In genomic region chr11:70201691-70202090, GRCm38 (mm10) we compare ENCODE assay signal across 8 mouse cellular contexts. TPM values are rescaled to one million over a fixed set of nuclear protein-coding genes. Genes with fewer than 3 reads are reported as not detected.
DNase-seq lines count a peak whose midpoint lies in the region; ATAC-seq and TF ChIP-seq lines count a peak whose summit lies in the region.

No protein-coding gene starts in this region.

- TF ChIP-seq POLR2A in bone marrow macrophage, adult 2 months (IDR thresholded peaks at IDR 0.05; ENCODE audit: borderline replicate concordance, low read depth, low read length): no peak

- peaks cover 36% of the 10 kb centered on the region for H3K4me1 ChIP-seq in bone marrow macrophage, adult 2 months (ENCODE audit: control insufficient read depth, insufficient read depth, low read length)
- no peaks in the 10 kb centered on the region for H3K4me1 ChIP-seq in embryonic facial prominence, embryonic 14.5 days (ENCODE audit: control insufficient read depth, insufficient read depth, low read length)
- 0 out of 2 replicates have a peak, but pooled peaks cover 2% of the 10 kb centered on the region for H3K4me1 ChIP-seq in hindbrain, postnatal 0 days (ENCODE audit: insufficient read depth, low read length)
- peaks cover 6% of the 10 kb centered on the region; the same call in 1 of the 2 replicates for H3K4me1 ChIP-seq in limb, embryonic 10.5 days

- H3K36me3 ChIP-seq in embryonic facial prominence, embryonic 14.5 days (ENCODE audit: control insufficient read depth, insufficient read depth, low read length): no peaks in the 10 kb centered on the region
- H3K36me3 ChIP-seq in hindbrain, postnatal 0 days (ENCODE audit: insufficient read depth, low read length): no peaks in the 10 kb centered on the region
- H3K36me3 ChIP-seq in limb, embryonic 10.5 days: no peaks in the 10 kb centered on the region

- DNase-seq in layer of hippocampus, adult 11-12 months (ENCODE audit: low spot score): peak; percentile 78
- DNase-seq in layer of hippocampus, adult 9-10 months (ENCODE audit: low spot score): no peak
- peak; percentile 88 for DNase-seq in embryonic facial prominence, embryonic 14.5 days (ENCODE audit: low spot score)
- peak; percentile 93 for DNase-seq in hindbrain, postnatal 0 days (ENCODE audit: low spot score)
- DNase-seq in limb, embryonic 10.5 days (ENCODE audit: low spot score): peak; percentile 88
- peak; percentile 69 for DNase-seq in ovary, postnatal 10 days (ENCODE audit: low spot score)
- peak; percentile 41 to 49 for DNase-seq in thymus, adult 18-20 months

- ATAC-seq in embryonic facial prominence, embryonic 14.5 days (ENCODE audit: low read depth): peak; percentile 76; the same call in 1 of the 2 replicates
- ATAC-seq in hindbrain, postnatal 0 days: no peak

- H3K9ac ChIP-seq in embryonic facial prominence, embryonic 14.5 days (ENCODE audit: low read depth, low read length): no peak overlapping the region
- H3K9ac ChIP-seq in hindbrain, postnatal 0 days (replicated peaks; ENCODE audit: low read length): no peak overlapping the region

- H3K9me3 ChIP-seq in embryonic facial prominence, embryonic 14.5 days (ENCODE audit: control insufficient read depth, low read length): no peaks in the 10 kb centered on the region
- H3K9me3 ChIP-seq in hindbrain, postnatal 0 days (ENCODE audit: low read length): no peaks in the 10 kb centered on the region
- no peaks in the 10 kb centered on the region for H3K9me3 ChIP-seq in limb, embryonic 10.5 days (replicated peaks)

- peak; percentile 93 for TF ChIP-seq CTCF in bone marrow macrophage, adult 2 months (IDR thresholded peaks at IDR 0.05; ENCODE audit: low read depth, low read length)
- peak; percentile 97 for TF ChIP-seq CTCF in hindbrain, postnatal 0 days (IDR thresholded peaks at IDR 0.05; ENCODE audit: low read depth)

- H3K4me3 ChIP-seq in bone marrow macrophage, adult 2 months (ENCODE audit: insufficient read depth, low read length): no peak overlapping the region
- H3K4me3 ChIP-seq in embryonic facial prominence, embryonic 14.5 days (ENCODE audit: low read depth, low read length): no peak overlapping the region
- H3K4me3 ChIP-seq in hindbrain, postnatal 0 days (ENCODE audit: low read length): no peak overlapping the region
- H3K4me3 ChIP-seq in limb, embryonic 10.5 days: no peak overlapping the region

- no peaks in the 10 kb centered on the region for H3K27me3 ChIP-seq in embryonic facial prominence, embryonic 14.5 days (replicated peaks; ENCODE audit: control insufficient read depth, insufficient read depth, low read length)
- H3K27me3 ChIP-seq in hindbrain, postnatal 0 days (ENCODE audit: insufficient read depth, low read length): no peaks in the 10 kb centered on the region
- H3K27me3 ChIP-seq in limb, embryonic 10.5 days (ENCODE audit: low read depth, poor library complexity, severe bottlenecking): 0 out of 2 replicates have a peak, but pooled peaks cover 3% of the 10 kb centered on the region

- H3K27ac ChIP-seq in bone marrow macrophage, adult 2 months (ENCODE audit: insufficient read depth, low read depth, low read length): no peak overlapping the region
- H3K27ac ChIP-seq in embryonic facial prominence, embryonic 14.5 days (replicated peaks; ENCODE audit: low read depth, low read length): no peak overlapping the region
- H3K27ac ChIP-seq in hindbrain, postnatal 0 days: no peak overlapping the region
- no peak overlapping the region for H3K27ac ChIP-seq in limb, embryonic 10.5 days

- H3K4me2 ChIP-seq in embryonic facial prominence, embryonic 14.5 days (ENCODE audit: low read depth, low read length): no peak overlapping the region
- H3K4me2 ChIP-seq in hindbrain, postnatal 0 days (ENCODE audit: low read depth, low read length): no peak overlapping the region

- 38% methylated on average over 5 of the region's 5 CpGs for WGBS in embryonic facial prominence, embryonic 14.5 days
- WGBS in hindbrain, postnatal 0 days: 39% methylated on average over 5 of the region's 5 CpGs
- 37% methylated on average over 5 of the region's 5 CpGs for WGBS in limb, embryonic 10.5 days

RNA-seq across cellular contexts. Expression of gene Slc16a11, which starts 10.9 kb away (rescaled TPM):
- polyA plus RNA-seq in bone marrow macrophage, adult 2 months (2012; ENCODE audit: insufficient read depth, insufficient read length, missing spikeins): not detected in 2 replicates
- 2.9 and 3.0 TPM in 2 replicates for polyA plus RNA-seq in embryonic facial prominence, embryonic 14.5 days (2014; fragmentation: Nextera tagmentation; extraction: Ambion mirVana)
- total RNA-seq in hindbrain, postnatal 0 days (2014; rRNA removed): 13.4 and 23.7 TPM in 2 replicates
- polyA plus RNA-seq in hindbrain, postnatal 0 days (2015; fragmentation: Nextera tagmentation; extraction: Ambion mirVana): 12.9 and 14.3 TPM in 2 replicates
- polyA plus RNA-seq in limb, embryonic 10.5 days (2016; fragmentation: Nextera tagmentation; extraction: Ambion mirVana): 0.84 and 1.6 TPM in 2 replicates

RNA-seq across cellular contexts. Expression of gene Slc16a13, which starts 19.2 kb away (rescaled TPM):
- 6.1 and 8.5 TPM in 2 replicates for polyA plus RNA-seq in bone marrow macrophage, adult 2 months (2012; ENCODE audit: insufficient read depth, insufficient read length, missing spikeins)
- polyA plus RNA-seq in embryonic facial prominence, embryonic 14.5 days (2014; fragmentation: Nextera tagmentation; extraction: Ambion mirVana): 4.2 and 5.8 TPM in 2 replicates
- total RNA-seq in hindbrain, postnatal 0 days (2014; rRNA removed): 15.3 and 17.2 TPM in 2 replicates
- 9.4 and 10.8 TPM in 2 replicates for polyA plus RNA-seq in hindbrain, postnatal 0 days (2015; fragmentation: Nextera tagmentation; extraction: Ambion mirVana)
- polyA plus RNA-seq in limb, embryonic 10.5 days (2016; fragmentation: Nextera tagmentation; extraction: Ambion mirVana): 11.6 and 16.3 TPM in 2 replicates

RNA-seq across cellular contexts. Expression of gene Bcl6b, which starts 27.9 kb away (rescaled TPM):
- 0.32 and 0.70 TPM in 2 replicates for polyA plus RNA-seq in bone marrow macrophage, adult 2 months (2012; ENCODE audit: insufficient read depth, insufficient read length, missing spikeins)
- 11.6 and 13.0 TPM in 2 replicates for polyA plus RNA-seq in embryonic facial prominence, embryonic 14.5 days (2014; fragmentation: Nextera tagmentation; extraction: Ambion mirVana)
- total RNA-seq in hindbrain, postnatal 0 days (2014; rRNA removed): 4.9 and 5.0 TPM in 2 replicates
- 2.4 and 2.7 TPM in 2 replicates for polyA plus RNA-seq in hindbrain, postnatal 0 days (2015; fragmentation: Nextera tagmentation; extraction: Ambion mirVana)
- polyA plus RNA-seq in limb, embryonic 10.5 days (2016; fragmentation: Nextera tagmentation; extraction: Ambion mirVana): 5.6 and 7.5 TPM in 2 replicates

RNA-seq across cellular contexts. Expression of gene 0610010K14Rik, which starts 36.0 kb away (rescaled TPM):
- polyA plus RNA-seq in bone marrow macrophage, adult 2 months (2012; ENCODE audit: insufficient read depth, insufficient read length, missing spikeins): 49.9 and 53.0 TPM in 2 replicates
- 149 and 172 TPM in 2 replicates for polyA plus RNA-seq in embryonic facial prominence, embryonic 14.5 days (2014; fragmentation: Nextera tagmentation; extraction: Ambion mirVana)
- total RNA-seq in hindbrain, postnatal 0 days (2014; rRNA removed): 61.6 and 96.0 TPM in 2 replicates
- polyA plus RNA-seq in hindbrain, postnatal 0 days (2015; fragmentation: Nextera tagmentation; extraction: Ambion mirVana): 172 and 185 TPM in 2 replicates
- polyA plus RNA-seq in limb, embryonic 10.5 days (2016; fragmentation: Nextera tagmentation; extraction: Ambion mirVana): 220 and 235 TPM in 2 replicates

RNA-seq across cellular contexts. Expression of gene Gm21988, which starts 37.9 kb away (rescaled TPM):
- polyA plus RNA-seq in bone marrow macrophage, adult 2 months (2012; ENCODE audit: insufficient read depth, insufficient read length, missing spikeins): 3.3 and 4.8 TPM in 2 replicates
- 9.9 and 12.2 TPM in 2 replicates for polyA plus RNA-seq in embryonic facial prominence, embryonic 14.5 days (2014; fragmentation: Nextera tagmentation; extraction: Ambion mirVana)
- total RNA-seq in hindbrain, postnatal 0 days (2014; rRNA removed): 1.9 and 2.8 TPM in 2 replicates
- polyA plus RNA-seq in hindbrain, postnatal 0 days (2015; fragmentation: Nextera tagmentation; extraction: Ambion mirVana): 14.2 and 15.2 TPM in 2 replicates
- polyA plus RNA-seq in limb, embryonic 10.5 days (2016; fragmentation: Nextera tagmentation; extraction: Ambion mirVana): 9.7 TPM in 2 replicates
